Mouse (Mus musculus) lung, postnatal 4 days (tissue): ENCODE measurements around the gene Dusp6.

Source experiments
- DNase-seq, 2 experiments: peaks; one replicate each; pipeline ENCODE4 v3.0.0; 2021

The Dusp6 gene

DNA sequence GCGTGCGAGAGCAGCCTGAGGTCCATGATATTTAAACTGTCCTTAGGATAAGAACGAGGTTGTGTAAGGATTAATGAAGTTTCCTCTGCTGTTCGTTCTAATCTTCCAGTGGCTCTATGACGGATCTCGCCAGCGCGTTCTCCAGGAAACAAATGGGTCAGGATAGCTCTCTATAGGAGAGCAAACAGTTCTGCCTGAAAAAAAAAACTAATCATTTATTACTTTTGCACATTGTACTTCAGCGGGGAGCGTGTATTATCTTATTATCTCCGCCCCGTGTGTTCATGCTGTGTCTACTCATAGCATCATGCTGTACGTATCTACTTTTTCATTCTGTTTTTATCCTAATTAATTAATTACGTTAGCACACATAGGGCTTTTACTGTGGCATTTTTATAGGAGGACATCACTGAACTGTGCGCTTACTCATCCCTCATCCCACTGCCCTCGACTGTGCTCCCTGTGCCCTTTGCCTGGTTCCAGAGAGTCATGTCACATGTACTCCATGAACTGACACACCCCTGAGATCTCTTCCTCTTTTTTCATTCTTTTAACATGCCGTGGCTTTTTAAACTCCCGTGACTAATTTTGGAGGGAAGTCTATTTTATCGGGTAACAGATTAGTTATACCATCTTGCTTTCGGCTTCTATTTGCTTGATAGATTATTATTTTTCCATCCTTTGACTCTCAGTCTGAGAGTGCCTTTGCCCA is 16.1 kb upstream of the Dusp6 start:
- DNase-seq = no peak

DNA sequence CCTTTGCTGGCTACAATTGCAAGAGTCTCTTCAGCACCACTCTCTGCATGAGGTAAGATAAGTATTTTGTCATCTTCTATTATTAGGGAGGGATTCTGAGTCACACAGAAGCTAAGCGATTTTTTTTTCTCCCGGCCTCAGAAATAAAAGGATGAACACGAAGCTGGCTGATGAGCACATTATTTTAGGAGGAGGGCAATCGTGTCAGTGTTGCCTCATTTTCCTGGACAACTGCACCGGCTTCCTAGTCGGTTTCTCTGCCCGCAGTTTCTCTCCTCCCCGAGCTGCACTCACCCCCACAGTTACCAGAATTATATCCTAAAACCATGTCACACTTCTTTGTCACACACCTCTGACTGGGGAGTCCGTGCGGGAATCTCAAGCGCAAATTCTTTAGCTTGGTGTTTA is 12.2 kb upstream of the Dusp6 start:
- DNase-seq = no peak

DNA sequence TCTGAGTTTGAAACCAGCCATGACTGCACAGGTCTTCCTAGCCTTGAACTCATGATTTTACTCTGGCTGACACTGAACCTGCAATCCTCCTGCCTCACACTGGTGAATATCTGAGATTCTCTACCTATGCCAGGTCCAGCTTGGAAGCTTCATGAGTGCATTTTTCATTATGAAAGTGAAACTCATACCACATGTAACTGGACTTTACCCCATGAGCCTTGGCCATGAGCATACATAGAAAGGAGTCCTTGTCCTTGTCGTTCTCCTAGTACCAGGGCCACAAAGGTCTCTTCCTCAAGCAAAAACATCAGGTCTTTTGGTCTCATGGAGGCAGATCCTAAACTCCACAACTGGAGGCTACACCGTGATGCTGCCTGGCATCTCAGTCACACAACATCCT is 9.6 kb upstream of the Dusp6 start:
- no peak for DNase-seq

DNA sequence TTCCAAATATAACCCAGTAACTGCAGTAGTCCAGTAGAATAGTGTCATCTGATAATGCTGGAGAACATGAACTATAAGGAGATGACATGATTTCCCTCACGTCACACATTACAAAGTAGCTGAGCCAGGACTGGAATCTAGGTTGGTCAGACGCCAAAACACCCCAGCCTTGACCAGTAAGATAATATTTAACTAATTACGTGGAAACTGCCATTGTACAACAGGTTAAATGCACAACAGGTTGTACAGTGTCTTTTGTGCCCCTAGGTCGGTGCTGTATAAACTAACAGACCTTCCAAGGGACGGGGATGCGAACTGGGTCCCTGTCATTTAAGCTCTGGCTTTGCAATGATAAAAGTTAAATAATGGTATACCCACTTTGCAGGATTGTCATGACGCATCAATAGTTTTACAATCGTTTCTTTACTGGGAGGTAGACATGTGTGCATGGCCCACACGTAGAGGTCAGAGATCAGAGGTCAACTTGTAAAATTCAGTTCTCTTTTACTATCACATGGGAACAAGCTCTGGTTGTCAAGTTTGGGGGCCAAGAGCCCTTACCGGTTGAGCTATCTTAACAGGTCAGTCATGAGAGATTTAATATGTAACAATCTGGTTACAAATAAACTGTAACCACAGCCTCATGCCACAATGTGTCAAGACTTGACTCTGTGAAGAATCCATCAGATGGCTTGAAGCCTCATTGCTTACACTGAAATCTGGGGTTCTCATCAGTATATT is 7.0 kb upstream of the Dusp6 start:
- DNase-seq = no peak

DNA sequence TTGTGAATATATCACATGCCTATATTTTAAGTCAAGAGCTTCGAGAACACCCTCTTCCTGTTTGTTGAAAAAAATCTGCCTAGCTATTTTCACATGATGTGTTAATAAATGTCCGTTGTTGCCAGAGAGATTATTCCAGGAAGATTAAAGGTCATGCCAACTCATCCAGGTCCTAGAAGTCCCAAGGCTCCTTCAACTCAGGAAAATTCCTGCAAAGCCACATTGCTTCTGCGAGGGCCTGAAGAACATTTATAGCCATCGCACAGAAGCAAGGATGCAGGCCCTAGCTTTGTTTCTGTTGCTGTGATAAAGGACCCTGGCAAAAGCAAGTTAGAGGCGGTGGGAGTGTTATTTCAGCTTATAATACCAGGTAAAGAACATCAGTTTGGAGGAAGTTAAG is 5.5 kb upstream of the Dusp6 start:
- DNase-seq = no peak

DNA sequence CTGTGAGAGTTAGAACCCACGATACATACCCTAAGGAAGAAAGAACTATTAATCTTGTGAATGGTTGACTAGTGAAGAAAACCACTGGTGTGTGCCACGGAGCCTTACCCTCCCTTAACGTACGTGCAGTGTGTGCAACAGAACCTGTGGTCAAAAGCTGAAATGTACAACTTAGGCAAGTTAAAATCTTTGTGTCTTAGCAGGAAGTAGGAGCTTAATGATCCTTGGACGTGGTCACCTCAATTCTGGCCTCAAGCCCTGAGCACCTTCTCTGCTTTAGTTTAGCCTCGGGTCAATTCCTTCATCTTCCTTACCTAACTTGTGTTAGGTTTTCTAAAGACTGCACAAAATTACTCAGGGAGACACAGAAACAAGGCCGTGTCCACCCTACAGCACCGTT is 3.2 kb upstream of the Dusp6 start:
- no peak for DNase-seq

DNA sequence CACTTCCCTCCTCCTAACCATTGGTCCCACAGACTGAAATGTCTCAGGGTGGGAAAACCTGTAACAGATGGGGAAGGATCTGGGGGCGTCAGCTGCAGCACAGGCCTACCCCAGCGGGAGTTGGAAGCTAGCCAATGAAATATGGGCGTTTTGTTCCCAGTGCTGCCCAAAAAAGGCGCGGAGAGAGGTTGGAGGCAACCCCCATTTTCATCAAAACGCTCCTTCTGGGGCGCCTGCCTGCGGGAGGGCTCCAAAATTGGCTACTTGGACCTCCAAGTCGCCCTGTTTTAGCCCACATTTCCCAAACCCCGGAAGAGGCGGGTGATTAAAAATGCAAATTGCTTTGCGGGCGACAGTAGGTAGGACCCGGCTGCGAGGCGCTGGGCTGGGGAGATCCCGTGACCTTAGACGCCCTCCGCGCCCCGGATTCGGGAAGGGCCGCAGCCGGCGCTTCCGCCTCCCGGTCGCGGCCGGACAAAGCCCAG is 1.8 kb upstream of the Dusp6 start:
- no peak for DNase-seq

DNA sequence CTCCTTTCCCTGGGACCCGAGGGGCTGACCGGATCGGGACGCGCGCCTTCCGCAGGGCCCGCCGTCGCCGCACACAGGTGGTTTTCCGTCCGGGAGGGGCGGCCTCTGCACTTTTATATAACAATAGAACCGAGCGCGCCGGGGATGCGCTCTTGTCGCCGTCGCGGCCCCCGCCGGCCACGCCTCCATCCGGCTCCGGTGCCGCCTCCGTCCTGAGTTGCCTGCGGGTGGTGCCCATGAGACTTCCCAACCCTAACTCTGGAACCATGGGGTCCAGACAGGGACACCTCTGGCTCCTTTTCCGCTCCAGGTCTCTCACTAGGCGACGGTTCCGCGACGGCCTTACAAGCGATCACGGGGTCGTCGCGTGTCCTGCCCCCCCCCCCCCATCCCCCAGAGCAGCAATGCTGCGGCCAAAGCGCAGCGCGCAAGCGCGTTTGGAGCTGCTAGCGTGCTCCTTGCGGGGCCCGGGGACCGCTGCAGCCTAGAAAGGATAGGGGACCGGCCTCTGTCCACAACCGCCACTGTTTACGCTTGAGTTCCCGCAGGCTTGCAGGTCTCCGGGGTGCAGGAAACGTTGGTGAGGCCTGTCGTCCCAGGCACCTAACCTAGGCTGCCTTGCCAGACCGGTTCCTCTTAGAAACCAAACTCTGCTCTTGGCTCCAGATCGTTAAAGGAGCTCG is 1.3 kb upstream of the Dusp6 start:
- peak; percentile 91 to 95 for DNase-seq

DNA sequence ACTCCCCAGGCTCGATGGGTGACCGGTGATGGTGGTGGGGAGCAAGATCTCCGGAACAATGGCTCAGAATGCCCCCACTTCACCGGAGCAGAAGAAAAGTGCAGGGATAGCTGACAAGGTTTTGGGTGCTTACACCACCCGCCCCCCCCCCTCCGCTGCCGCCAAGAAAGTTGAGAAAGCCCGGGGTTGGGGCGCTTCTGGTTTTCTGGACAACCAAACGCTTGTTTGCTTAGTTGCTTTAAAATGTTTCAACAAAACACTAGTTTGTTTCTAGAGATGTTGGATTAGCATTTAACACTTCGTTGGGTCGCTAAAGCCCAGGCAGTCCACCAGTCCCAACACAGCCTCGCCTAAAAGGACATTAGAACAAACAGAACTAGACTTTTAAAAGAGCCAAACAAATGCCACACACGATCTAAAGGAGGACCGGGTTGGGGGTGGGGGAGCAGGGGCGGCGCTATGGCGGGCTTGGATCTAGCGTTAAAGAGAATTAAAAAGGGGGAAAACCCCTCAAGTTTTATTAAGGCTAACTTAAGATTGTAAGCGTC is 638 bp upstream of the Dusp6 start:
- no peak for DNase-seq

DNA sequence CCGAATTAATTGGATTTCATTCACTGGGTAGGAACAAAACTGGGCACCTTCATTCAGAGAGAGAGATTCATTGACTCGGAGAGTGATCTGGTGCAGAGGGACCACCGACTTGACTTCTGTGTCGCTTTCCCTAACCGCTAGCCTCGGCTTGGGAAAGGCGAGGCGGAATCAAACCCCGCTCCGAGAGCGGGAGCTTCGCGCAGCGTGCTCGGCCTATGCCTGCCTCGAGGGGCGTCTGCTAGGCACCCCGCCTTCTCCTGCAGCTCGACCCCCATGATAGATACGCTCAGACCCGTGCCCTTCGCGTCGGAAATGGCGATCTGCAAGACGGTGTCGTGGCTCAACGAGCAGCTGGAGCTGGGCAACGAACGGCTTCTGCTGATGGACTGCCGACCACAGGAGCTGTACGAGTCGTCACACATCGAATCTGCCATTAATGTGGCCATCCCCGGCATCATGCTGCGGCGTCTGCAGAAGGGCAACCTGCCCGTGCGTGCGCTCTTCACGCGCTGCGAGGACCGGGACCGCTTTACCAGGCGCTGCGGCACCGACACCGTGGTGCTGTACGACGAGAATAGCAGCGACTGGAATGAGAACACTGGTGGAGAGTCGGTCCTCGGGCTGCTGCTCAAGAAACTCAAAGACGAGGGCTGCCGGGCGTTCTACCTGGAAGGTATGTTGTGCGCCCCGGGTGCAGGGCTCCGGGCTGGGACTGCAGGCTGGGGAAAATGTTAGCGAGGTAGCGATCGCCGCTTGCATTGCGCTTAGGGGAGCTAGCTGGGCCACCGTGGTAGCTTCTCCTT is 589 bp downstream of the Dusp6 start:
- DNase-seq = peak; percentile 60 to 64

DNA sequence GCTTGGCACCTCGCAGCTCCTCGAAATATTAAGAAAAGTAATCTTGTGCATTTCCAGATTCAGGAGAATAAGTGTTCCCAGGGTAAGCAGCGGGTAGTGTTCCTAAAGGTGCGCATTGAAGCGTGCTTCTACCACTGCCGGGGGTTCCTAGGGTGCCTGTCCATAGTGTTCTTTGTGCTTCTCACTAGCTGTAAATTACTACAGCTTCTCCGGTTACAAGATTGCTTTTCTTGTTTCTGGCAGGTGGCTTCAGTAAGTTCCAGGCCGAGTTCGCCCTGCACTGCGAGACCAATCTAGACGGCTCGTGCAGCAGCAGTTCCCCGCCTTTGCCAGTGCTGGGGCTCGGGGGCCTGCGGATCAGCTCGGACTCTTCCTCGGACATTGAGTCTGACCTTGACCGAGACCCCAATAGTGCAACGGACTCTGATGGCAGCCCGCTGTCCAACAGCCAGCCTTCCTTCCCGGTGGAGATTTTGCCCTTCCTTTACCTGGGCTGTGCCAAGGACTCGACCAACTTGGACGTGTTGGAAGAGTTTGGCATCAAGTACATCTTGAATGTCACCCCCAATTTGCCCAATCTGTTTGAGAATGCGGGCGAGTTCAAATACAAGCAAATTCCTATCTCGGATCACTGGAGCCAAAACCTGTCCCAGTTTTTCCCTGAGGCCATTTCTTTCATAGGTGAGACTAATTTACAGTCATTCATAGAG is 1.4 kb downstream of the Dusp6 start:
- peak; percentile 52 to 53 for DNase-seq

DNA sequence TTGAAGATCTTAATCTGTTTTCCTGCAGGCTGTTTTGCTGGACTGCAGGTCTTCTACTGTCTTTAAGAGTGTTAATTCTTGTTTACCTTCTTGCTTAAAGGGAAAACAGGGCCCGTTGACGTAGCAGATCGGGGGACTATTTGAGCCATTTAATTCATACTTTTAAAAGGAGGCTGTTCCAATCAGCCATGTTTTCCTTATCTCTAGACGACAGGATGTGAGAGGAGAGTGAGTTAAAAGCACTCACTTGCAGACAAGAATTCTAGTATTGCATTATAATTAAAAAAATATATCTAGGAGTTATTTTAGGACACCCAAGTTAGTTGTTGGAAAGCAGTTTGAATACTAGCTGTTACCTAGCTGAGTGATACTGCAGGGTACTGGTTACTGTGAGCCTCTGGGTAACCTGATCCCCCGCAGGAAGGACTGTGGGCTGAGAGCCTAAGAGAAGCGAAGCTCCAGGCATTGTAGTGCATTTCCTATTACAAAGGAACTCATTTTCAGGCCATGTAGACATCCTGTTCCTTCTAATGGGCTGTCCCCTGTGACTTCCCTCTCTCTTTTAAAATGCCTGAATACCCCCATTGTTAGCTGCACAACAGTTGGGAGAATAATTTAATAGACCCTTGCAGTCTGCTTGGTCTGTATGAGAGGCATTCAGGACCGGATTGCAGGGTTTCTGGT is 2.1 kb downstream of the Dusp6 start:
- peak; percentile 37 to 58 for DNase-seq

DNA sequence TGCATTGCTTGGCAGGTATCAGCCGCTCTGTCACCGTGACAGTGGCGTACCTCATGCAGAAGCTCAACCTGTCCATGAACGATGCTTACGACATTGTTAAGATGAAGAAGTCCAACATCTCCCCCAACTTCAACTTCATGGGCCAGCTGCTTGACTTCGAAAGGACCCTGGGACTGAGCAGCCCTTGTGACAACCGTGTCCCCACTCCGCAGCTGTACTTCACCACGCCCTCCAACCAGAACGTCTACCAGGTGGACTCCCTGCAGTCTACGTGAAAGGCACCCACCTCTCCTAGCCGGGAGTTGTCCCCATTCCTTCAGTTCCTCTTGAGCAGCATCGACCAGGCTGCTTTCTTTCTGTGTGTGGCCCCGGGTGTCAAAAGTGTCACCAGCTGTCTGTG is 3.0 kb downstream of the Dusp6 start:
- DNase-seq = peak; percentile 31 to 38

DNA sequence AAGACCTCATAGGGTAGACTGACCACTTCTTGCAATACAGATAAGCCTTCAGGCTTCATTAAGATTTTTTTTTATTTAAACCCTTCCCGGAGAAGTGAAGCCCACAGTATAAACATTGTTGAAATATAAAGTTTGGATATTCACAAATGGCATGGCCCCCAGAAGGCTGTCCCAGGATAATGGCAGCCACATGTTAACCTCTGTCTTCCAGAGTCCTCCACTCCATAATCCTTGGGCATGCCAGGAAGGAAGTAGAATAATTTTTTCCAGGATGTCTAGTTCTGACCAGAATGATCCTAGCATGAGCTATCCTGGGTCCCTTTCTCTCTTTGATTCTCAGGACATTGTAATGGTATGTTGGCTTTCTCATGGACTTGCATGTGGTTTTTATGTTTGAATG is 4.6 kb downstream of the Dusp6 start:
- DNase-seq = no peak

DNA sequence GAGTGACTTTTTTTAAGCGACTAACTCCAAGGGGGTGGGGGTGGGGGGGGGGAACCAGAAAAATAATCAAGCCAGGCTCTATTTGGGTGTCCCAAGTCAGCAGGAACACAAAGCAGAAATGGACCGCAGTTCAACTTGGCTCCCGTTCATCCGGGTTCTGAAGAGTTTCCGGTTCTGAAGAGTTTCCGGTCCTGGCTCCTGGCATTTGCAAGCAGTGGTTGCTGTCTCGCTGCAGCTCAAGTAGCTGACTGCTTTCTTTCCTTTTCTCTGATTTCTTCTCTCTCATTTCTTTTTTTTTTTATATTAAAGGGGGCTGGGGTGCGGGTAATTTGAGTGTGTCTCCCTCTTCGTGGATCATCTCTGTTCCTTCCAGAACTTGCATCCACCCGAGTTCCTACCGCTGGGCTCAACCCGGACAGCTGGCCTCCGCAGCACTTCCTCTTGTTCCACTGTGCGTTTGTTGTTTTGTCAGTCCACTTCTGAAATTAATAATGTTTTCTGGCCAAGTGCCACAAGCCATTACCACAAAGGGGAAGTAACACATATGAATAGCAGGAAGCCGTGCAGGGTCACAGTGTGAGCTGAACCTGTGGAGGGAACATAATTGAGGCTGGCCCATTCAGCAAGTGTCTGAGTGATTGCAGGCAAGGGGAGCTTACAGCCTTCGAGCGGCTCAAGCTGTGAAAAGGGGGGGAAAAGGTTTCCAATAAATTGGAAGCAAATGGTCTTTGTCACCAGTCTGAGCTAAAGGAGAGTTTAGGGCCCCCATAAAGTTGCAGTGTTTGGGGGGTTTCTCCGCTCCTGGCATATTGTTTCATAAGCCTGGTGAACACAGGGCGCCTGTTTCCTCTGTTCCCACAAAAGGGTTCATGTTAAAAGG is 5.6 kb downstream of the Dusp6 start:
- DNase-seq = peak; percentile 86 to 88

DNA sequence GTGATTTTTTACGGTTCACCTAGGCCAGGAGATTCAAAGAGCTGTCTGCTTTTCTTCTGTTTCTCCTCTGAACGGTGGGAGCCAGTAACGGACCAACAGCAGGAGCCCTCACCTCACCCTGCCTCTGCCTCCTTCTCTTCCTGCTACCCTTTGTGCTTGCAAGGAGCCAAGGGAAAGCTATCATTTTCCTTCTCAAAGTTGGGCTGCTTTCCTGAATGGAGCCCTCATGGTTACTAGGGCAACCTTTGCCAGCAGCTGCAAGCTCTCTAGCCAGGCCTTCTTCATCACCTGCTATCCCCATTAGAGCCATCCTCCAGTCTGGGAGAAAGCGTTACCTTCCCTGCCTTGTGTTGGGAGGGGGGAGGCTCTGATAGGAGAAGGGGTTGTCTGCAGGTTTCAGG is 6.3 kb downstream of the Dusp6 start:
- peak; percentile 31 to 34 for DNase-seq

DNA sequence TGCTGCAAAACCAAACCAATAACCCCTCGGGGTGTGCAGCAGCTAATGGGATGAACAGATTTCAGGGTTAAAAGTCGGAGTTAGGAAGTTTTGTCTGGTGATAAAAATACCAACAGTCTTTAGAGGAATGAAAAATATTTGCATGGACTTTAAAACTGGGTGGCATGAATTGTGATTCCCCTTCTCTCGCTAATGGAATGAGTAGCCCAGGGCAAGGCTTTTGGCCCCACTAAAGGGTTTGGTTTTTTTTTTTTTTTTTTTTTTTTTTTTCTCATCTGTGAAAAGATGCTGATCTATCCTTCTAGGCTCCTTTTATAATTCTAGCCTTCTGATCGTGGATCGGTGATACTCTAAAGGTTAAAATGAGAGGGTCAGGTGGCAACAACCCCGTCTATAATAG is 6.7 kb downstream of the Dusp6 start:
- DNase-seq = no peak

DNA sequence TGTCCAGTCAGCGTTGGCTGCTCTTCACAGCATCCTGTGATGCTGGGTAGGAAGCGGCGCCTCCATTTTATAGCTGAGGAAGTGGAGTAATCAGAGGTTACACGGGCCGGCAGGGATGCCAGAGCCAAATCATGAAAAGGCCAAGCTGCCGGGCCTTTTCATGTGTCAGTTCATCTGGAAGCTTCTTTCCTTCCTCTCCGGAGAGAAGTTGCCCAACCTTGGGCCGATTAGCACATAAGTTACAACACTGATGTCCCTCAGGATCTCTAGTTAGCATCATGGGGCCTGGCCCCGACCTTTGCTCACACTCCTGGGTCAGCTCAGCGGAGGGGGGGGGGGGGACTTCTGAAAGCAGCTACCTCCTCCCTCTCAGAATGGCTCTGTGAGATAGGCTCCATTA is 7.4 kb downstream of the Dusp6 start:
- DNase-seq = peak; percentile 81 to 92

DNA sequence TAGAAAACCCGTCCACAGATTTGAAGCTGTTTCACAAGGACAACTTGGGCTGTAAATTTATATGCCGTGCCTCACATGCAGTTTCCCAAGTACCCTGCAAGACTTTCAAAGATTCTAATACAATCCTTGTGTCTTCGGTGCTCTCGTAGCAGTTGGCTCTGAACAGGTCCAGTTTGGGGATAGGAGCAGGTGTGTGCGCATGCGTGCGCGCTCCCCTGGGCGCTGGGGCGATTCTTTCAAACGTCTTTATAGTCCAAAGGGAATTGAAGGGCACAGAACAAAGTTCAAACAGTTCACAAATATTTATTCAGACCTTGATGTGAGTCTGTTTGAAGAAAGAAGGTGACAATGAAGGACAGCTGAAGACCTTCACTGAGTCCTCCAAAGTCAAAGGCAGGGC is 8.0 kb downstream of the Dusp6 start:
- DNase-seq = no peak

DNA sequence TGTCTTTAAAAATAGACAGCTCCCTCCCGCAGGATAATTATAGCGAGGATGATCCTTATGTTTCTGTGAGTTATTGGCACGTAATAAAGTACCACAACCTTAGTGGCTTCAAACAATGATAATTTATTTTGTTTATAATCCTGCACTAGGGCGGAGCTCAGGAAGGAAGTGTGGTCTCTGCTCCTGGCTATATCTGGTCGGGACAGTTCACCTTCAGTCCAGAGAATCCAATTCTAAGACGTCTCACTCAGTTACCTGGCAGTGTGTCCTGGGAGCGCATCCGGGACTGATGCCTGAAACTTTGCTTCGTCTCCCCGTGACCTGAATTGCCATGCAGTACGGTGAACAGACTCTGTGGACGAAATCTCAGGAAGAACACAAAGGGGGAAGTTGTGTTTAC is 10.0 kb downstream of the Dusp6 start:
- DNase-seq = no peak
